Mouse (Mus musculus) layer of hippocampus, adult 2 months (tissue): ENCODE data around the gene BC030867. TPM values are rescaled to one million over a fixed set of nuclear protein-coding genes. Genes with fewer than 3 reads are reported as not detected.

ENCODE experiments used
- DNase-seq, 2 experiments: peaks; one replicate each; pipeline ENCODE4 v3.0.0; 2022; ENCODE audit warnings: low spot score in 2 of 2
- H3K27ac ChIP-seq: fragments of 200-600 bp; 2 replicates; pipeline ENCODE4 v1.8.1; 2022
- H3K4me3 ChIP-seq: fragments of 200-600 bp; 2 replicates; pipeline ENCODE4 v1.8.1; 2022; ENCODE audit warnings: mild to moderate bottlenecking
- CTCF ChIP-seq: fragments of 200-600 bp; conservative IDR thresholded peaks from 2 replicates; pipeline ENCODE4 v1.8.1; 2022; ENCODE audit warnings: antibody characterized with exemption, mild to moderate bottlenecking, moderate library complexity
- total RNA-seq, 2 experiments: library from RNA; stranded (reverse); gene quantifications; 2 replicates each; pipeline ENCODE4 v1.2.3; 2021

BC030867 gene
- total RNA-seq, 2 experiments from 2014 or later: 1.0 to 1.1 TPM

- TF ChIP-seq CTCF: no peak
- H3K27ac ChIP-seq: peak overlapping the region; percentile 61; the same call in 1 of the 2 replicates
Measured at GRCm38 (mm10) chr11:102245581-102246272, 3.0 kb upstream of the BC030867 start.

GRCm38 (mm10) chr11:102246273-102246635 lies 2.4 kb upstream of the BC030867 start:
- no peak for TF ChIP-seq CTCF
- no peak overlapping the region for H3K27ac ChIP-seq
- H3K4me3 ChIP-seq: no peak overlapping the region
- no peak for DNase-seq

More at GRCm38 (mm10) chr11:102245581-102246272, 3.0 kb upstream of the BC030867 start:
- H3K4me3 ChIP-seq: peak overlapping the region; percentile 52
- no peak for DNase-seq

GRCm38 (mm10) chr11:102246871-102247270 lies 1.8 kb upstream of the BC030867 start:
- no peak overlapping the region for H3K27ac ChIP-seq
- no peak overlapping the region for H3K4me3 ChIP-seq
- DNase-seq: no peak
- TF ChIP-seq CTCF: peak; percentile 57

GRCm38 (mm10) chr11:102249351-102250090 lies 839 bp downstream of the BC030867 start:
- Histone ChIP-seq H3K4me3 (no peak overlapping the region; the same call in 1 of the 2 replicates), H3K27ac (no peak overlapping the region)
- TF ChIP-seq CTCF: no peak
- no peak for DNase-seq

GRCm38 (mm10) chr11:102257514-102257913 lies 8.8 kb downstream of the BC030867 start:
- peak; percentile 66 for TF ChIP-seq CTCF
- no peak for DNase-seq

GRCm38 (mm10) chr11:102258095-102258494 lies 9.4 kb downstream of the BC030867 start:
- TF ChIP-seq CTCF: no peak
- no peak for DNase-seq
- Histone ChIP-seq H3K4me3 (no peak overlapping the region), H3K27ac (no peak overlapping the region)

More at GRCm38 (mm10) chr11:102257514-102257913, 8.8 kb downstream of the BC030867 start:
- Histone ChIP-seq H3K27ac (no peak overlapping the region), H3K4me3 (no peak overlapping the region)

- Histone ChIP-seq H3K27ac (no peak overlapping the region), H3K4me3 (no peak overlapping the region)
- no peak for DNase-seq
- TF ChIP-seq CTCF: peak; percentile 48
Measured at GRCm38 (mm10) chr11:102258521-102258920, 9.8 kb downstream of the BC030867 start.

GRCm38 (mm10) chr11:102263211-102263610 lies 14.5 kb downstream of the BC030867 start:
- no peak for DNase-seq
- Histone ChIP-seq H3K4me3 (no peak overlapping the region), H3K27ac (no peak overlapping the region)
- TF ChIP-seq CTCF: no peak

- no peak for DNase-seq
- TF ChIP-seq CTCF: no peak
- no peak overlapping the region for H3K27ac ChIP-seq
- H3K4me3 ChIP-seq: no peak overlapping the region
Measured at GRCm38 (mm10) chr11:102265816-102266215, 17.1 kb downstream of the BC030867 start.

GRCm38 (mm10) chr11:102266631-102267355 lies 18.1 kb downstream of the BC030867 start:
- no peak for TF ChIP-seq CTCF
- H3K27ac ChIP-seq: no peak overlapping the region
- H3K4me3 ChIP-seq: no peak overlapping the region
- no peak for DNase-seq

- H3K27ac ChIP-seq: no peak overlapping the region
- DNase-seq: peak; percentile 77
- peak; percentile 89 for TF ChIP-seq CTCF
- H3K4me3 ChIP-seq: no peak overlapping the region
Measured at GRCm38 (mm10) chr11:102267480-102267879, 18.8 kb downstream of the BC030867 start.

GRCm38 (mm10) chr11:102268520-102269244 lies 20.0 kb downstream of the BC030867 start, which contains the start of gene Asb16:
Asb16 (plus strand) TSS chr11:102268743.
- DNase-seq: no peak
- H3K27ac ChIP-seq: no peak within 1 kb of the TSS
- no peak within 1 kb of the TSS for H3K4me3 ChIP-seq
- TF ChIP-seq CTCF: no peak
